Mouse (Mus musculus) MEL (cell line): ENCODE measurements around the gene Pgm2. TPM values are rescaled to one million over a fixed set of nuclear protein-coding genes. Genes with fewer than 3 reads are reported as not detected.

ENCODE experiments used
- DNase-seq: peaks from one replicate; pipeline ENCODE4 v3.0.0; 2011; ENCODE audit warnings: low read depth, low spot score
- H3K27ac ChIP-seq: 2 replicates; pipeline ENCODE4 v1.5.1; 2012; ENCODE audit warnings: low read depth, mild to moderate bottlenecking, control low read depth, low read length, moderate library complexity; ENCODE audit not compliant: control insufficient read depth
- H3K27me3 ChIP-seq, 2 experiments: fragments of 150-350 bp in 1 of 2; sonication (generic) in 1 of 2; 2 replicates each; pipeline ENCODE4 v1.6.1; 2012; ENCODE audit warnings: low read length in 2 of 2, mild to moderate bottlenecking in 2 of 2, improper control_type of control experiment in 1 of 2, moderate library complexity in 1 of 2; ENCODE audit not compliant: insufficient read depth in 2 of 2, control insufficient read depth in 1 of 2
- H3K36me3 ChIP-seq, 2 experiments: 2 replicates each; pipeline ENCODE4 v1.6.1; 2012 to 2014; ENCODE audit warnings: low read length in 2 of 2, improper control_type of control experiment in 1 of 2, inconsistent platforms in 1 of 2, mild to moderate bottlenecking in 1 of 2; ENCODE audit not compliant: insufficient read depth in 2 of 2, control insufficient read depth in 1 of 2
- H3K4me1 ChIP-seq, 2 experiments: fragments of 150-350 bp in 1 of 2; sonication (generic) in 1 of 2; 2 replicates each; pipeline ENCODE4 v1.6.1; 2012; ENCODE audit warnings: low read length in 2 of 2, improper control_type of control experiment in 1 of 2, mild to moderate bottlenecking in 1 of 2; ENCODE audit not compliant: insufficient read depth in 2 of 2, control insufficient read depth in 1 of 2
- H3K4me3 ChIP-seq, 2 experiments: fragments of 150-350 bp in 1 of 2; sonication (generic) in 1 of 2; 2 replicates each; pipeline ENCODE4 v1.5.1; 2012; ENCODE audit warnings: low read depth in 2 of 2, low read length in 2 of 2, mild to moderate bottlenecking in 2 of 2, moderate library complexity in 2 of 2, control low read depth in 1 of 2, improper control_type of control experiment in 1 of 2; ENCODE audit not compliant: control insufficient read depth in 1 of 2, insufficient read depth in 1 of 2
- H3K79me2 ChIP-seq: 2 replicates; pipeline ENCODE4 v1.6.1; 2012; ENCODE audit warnings: mild to moderate bottlenecking, low read length, moderate library complexity; ENCODE audit not compliant: control insufficient read depth, poor library complexity, insufficient read depth
- H3K9ac ChIP-seq: 2 replicates; pipeline ENCODE4 v1.6.1; 2012; ENCODE audit warnings: low read depth, mild to moderate bottlenecking, control low read depth, low read length, moderate library complexity; ENCODE audit not compliant: control insufficient read depth, poor library complexity, severe bottlenecking
- H3K9me3 ChIP-seq: fragments of 150-350 bp; sonication (generic); replicated peaks from 2 replicates; pipeline ENCODE4 v1.6.1; 2012; ENCODE audit warnings: mild to moderate bottlenecking, low read length, improper control_type of control experiment, moderate library complexity; ENCODE audit not compliant: insufficient read depth
- ELF1 ChIP-seq: IDR thresholded peaks from 2 replicates; pipeline ENCODE4 v1.6.1; 2014; ENCODE audit warnings: low read depth, mild to moderate bottlenecking, inconsistent platforms, low read length, improper control_type of control experiment, moderate library complexity
- GABPA ChIP-seq: IDR thresholded peaks from 2 replicates; pipeline ENCODE4 v1.6.1; 2012; ENCODE audit warnings: low read depth, mild to moderate bottlenecking, inconsistent platforms, low read length, improper control_type of control experiment, moderate library complexity
- JUND ChIP-seq: IDR thresholded peaks from 2 replicates; pipeline ENCODE4 v1.6.1; 2011; ENCODE audit warnings: low read depth, mild to moderate bottlenecking, improper control_type of control experiment, low read length
- MAFK ChIP-seq: IDR thresholded peaks from 2 replicates; pipeline ENCODE4 v1.6.1; 2011; ENCODE audit warnings: low read depth, mild to moderate bottlenecking, low read length, improper control_type of control experiment, borderline replicate concordance
- MAZ ChIP-seq: IDR thresholded peaks from 2 replicates; pipeline ENCODE4 v1.6.1; 2012; ENCODE audit warnings: low read depth, mild to moderate bottlenecking, inconsistent platforms, low read length, improper control_type of control experiment
- MXI1 ChIP-seq: IDR thresholded peaks from 2 replicates; pipeline ENCODE4 v1.6.1; 2011; ENCODE audit warnings: mild to moderate bottlenecking, low read depth, low read length, improper control_type of control experiment
- MYB ChIP-seq: IDR thresholded peaks from 2 replicates; pipeline ENCODE4 v1.6.1; 2011; ENCODE audit warnings: mild to moderate bottlenecking, low read depth, low read length, improper control_type of control experiment
- NELFE ChIP-seq: IDR thresholded peaks from 2 replicates; pipeline ENCODE4 v1.6.1; 2011; ENCODE audit warnings: low read depth, low read length, improper control_type of control experiment
- POLR2A ChIP-seq, 2 experiments: IDR thresholded peaks; 2 replicates each; pipeline ENCODE4 v1.6.1; 2011 to 2012; ENCODE audit warnings: low read length in 2 of 2, mild to moderate bottlenecking in 2 of 2, control low read depth in 1 of 2, improper control_type of control experiment in 1 of 2, low read depth in 1 of 2, moderate library complexity in 1 of 2; ENCODE audit not compliant: control insufficient read depth in 1 of 2, insufficient read depth in 1 of 2, poor library complexity in 1 of 2
- SIN3A ChIP-seq: IDR thresholded peaks from 2 replicates; pipeline ENCODE4 v1.6.1; 2012; ENCODE audit warnings: low read length, improper control_type of control experiment, inconsistent platforms
- SMC3 ChIP-seq: IDR thresholded peaks from 2 replicates; pipeline ENCODE4 v1.6.1; 2011; ENCODE audit warnings: low read depth, low read length, improper control_type of control experiment
- TBP ChIP-seq: IDR thresholded peaks from 2 replicates; pipeline ENCODE4 v1.8.0; 2011; ENCODE audit warnings: low read depth, low read length, improper control_type of control experiment
- TCF12 ChIP-seq: IDR thresholded peaks from 2 replicates; pipeline ENCODE4 v1.6.1; 2014; ENCODE audit warnings: low read depth, mild to moderate bottlenecking, inconsistent platforms, low read length, improper control_type of control experiment, moderate library complexity
- ZKSCAN1 ChIP-seq: IDR thresholded peaks from 2 replicates; pipeline ENCODE4 v1.6.1; 2012; ENCODE audit warnings: low read depth, mild to moderate bottlenecking, inconsistent platforms, low read length, improper control_type of control experiment, moderate library complexity
- polyA plus RNA-seq, 2 experiments: library from polyadenylated mRNA; stranded (reverse) in 1 of 2; unstranded in 1 of 2; fragments of >175 nt in 1 of 2; fragments of >200 nt in 1 of 2; gene quantifications; 2 replicates each; pipeline versions ENCODE4 v1.2.1 to v1.2.4; 2012; ENCODE audit warnings: low replicate concordance in 2 of 2, low read depth in 1 of 2; ENCODE audit not compliant: insufficient read length in 2 of 2, insufficient read depth in 1 of 2, missing spikeins in 1 of 2
- total RNA-seq: library from RNA; depleted of rRNA; stranded (reverse); fragments of 300-350 nt; gene quantifications from 2 replicates; pipeline ENCODE4 v1.2.3, GENCODE M21; 2012; rRNA removed

Pgm2 gene
- total and polyA plus RNA-seq, 3 experiments, result 22.0 to 64.0 TPM; not detected in 1

- H3K36me3 ChIP-seq, result peaks cover 4 to 6% of the 10 kb centered on the region in 2 experiments
- H3K4me3 ChIP-seq, result no peak overlapping the region
- H3K9ac ChIP-seq, result no peak overlapping the region
- no peak for TF ChIP-seq TCF12
- TF ChIP-seq ELF1, result no peak
- TF ChIP-seq TBP, result no peak
- no peak for TF ChIP-seq MXI1
- no peak for TF ChIP-seq JUND
- no peak for TF ChIP-seq ZKSCAN1
- TF ChIP-seq MYB, result no peak
- no peak for TF ChIP-seq MAFK
- no peak for TF ChIP-seq POLR2A (IDR thresholded peaks at IDR 0.05; ENCODE audit: control insufficient read depth in 1 of 2, insufficient read depth in 1 of 2, low read depth in 1 of 2, low read length in 2 of 2, poor library complexity in 1 of 2)
- TF ChIP-seq SMC3, result no peak
- no peak for TF ChIP-seq MAZ
- TF ChIP-seq NELFE, result no peak
- no peak for TF ChIP-seq SIN3A
- TF ChIP-seq GABPA, result no peak
- TF ChIP-seq, all 39 proteins: peak for 0
- Histone ChIP-seq H3K79me2 (no peaks in the 10 kb centered on the region; the same call in 1 of the 2 replicates), H3K9me3 (no peaks in the 10 kb centered on the region), H3K27me3 (no peaks in the 10 kb centered on the region), H3K27ac (no peak overlapping the region), H3K4me1 (peaks cover 2 to 3% of the 10 kb centered on the region in 2 experiments; a peak in 2 of 4 replicates)
- no peak for DNase-seq
Measured at GRCm38 (mm10) chr5:64174429-64174935, 81.7 kb downstream of the Pgm2 start.

Other genes starting within 250 kb of the Pgm2 start
- gene Rell1, start 124.1 kb upstream of the Pgm2 start, total RNA-seq, result 2.1 and 2.2 TPM in 2 replicates
- 1 to 10 TPM in 1 of 2 experiments, not detected in 1; 5.2 TPM for gene Rell1, start 124.1 kb upstream of the Pgm2 start, polyA plus RNA-seq
- gene Tbc1d1, start 63.4 kb downstream of the Pgm2 start, total RNA-seq, result 22.5 and 24.6 TPM in 2 replicates
- gene Tbc1d1, start 63.4 kb downstream of the Pgm2 start, polyA plus RNA-seq, result 10 to 100 TPM in 1 of 2 experiments, not detected in 1; 24.4 TPM